Mouse (Mus musculus): ENCODE results near the gene Anpep.

Gene Anpep

GRCm38 (mm10) chr7:79866294-79867000 is 5.6 kb upstream of the Anpep start:
- DNase-seq (ENCODE audit: low spot score in 2 of 2), result no peak

- no peak for DNase-seq (ENCODE audit: low spot score in 2 of 2)
These were observed 935 bp upstream of the Anpep start for GRCm38 (mm10) chr7:79861794-79862193.

GRCm38 (mm10) chr7:79858956-79859630 is 1.8 kb downstream of the Anpep start:
- no peak for DNase-seq (ENCODE audit: low spot score in 2 of 2)

GRCm38 (mm10) chr7:79858202-79858934 is 2.5 kb downstream of the Anpep start:
- no peak for DNase-seq (ENCODE audit: low spot score in 2 of 2)

- DNase-seq (ENCODE audit: low spot score in 2 of 2), result no peak
These were observed 4.6 kb downstream of the Anpep start for GRCm38 (mm10) chr7:79856305-79856704.

GRCm38 (mm10) chr7:79847456-79848451 is 13.1 kb downstream of the Anpep start:
- no peak for DNase-seq (ENCODE audit: low spot score in 2 of 2)

- no peak for DNase-seq (ENCODE audit: low spot score in 2 of 2)
These were observed 14.5 kb downstream of the Anpep start for GRCm38 (mm10) chr7:79846342-79846741.

GRCm38 (mm10) chr7:79844090-79844802 is 16.6 kb downstream of the Anpep start:
- DNase-seq (ENCODE audit: low spot score in 2 of 2), result no peak

- DNase-seq (ENCODE audit: low spot score in 2 of 2), result no peak
These were observed 18.7 kb downstream of the Anpep start for GRCm38 (mm10) chr7:79842163-79842562.

GRCm38 (mm10) chr7:79837247-79837646 is 23.6 kb downstream of the Anpep start:
- DNase-seq (ENCODE audit: low spot score in 2 of 2), result no peak

GRCm38 (mm10) chr7:79835196-79835595 is 25.7 kb downstream of the Anpep start:
- DNase-seq (ENCODE audit: low spot score in 2 of 2), result no peak

- no peak for DNase-seq (ENCODE audit: low spot score in 2 of 2)
These were observed 27.9 kb downstream of the Anpep start for GRCm38 (mm10) chr7:79832980-79833379.

GRCm38 (mm10) chr7:79831585-79831984 is 29.3 kb downstream of the Anpep start:
- no peak for DNase-seq (ENCODE audit: low spot score in 2 of 2)

- no peak for DNase-seq (ENCODE audit: low spot score in 2 of 2)
These were observed 29.7 kb downstream of the Anpep start for GRCm38 (mm10) chr7:79831145-79831544.

- no peak for DNase-seq (ENCODE audit: low spot score in 2 of 2)
These were observed 32.5 kb downstream of the Anpep start for GRCm38 (mm10) chr7:79828341-79828740.

- no peak for DNase-seq (ENCODE audit: low spot score in 2 of 2)
These were observed 38.7 kb downstream of the Anpep start for GRCm38 (mm10) chr7:79822092-79822695.

GRCm38 (mm10) chr7:79819996-79820395 is 40.9 kb downstream of the Anpep start:
- DNase-seq (ENCODE audit: low spot score in 2 of 2), result no peak

GRCm38 (mm10) chr7:79819515-79819914 is 41.3 kb downstream of the Anpep start:
- DNase-seq (ENCODE audit: low spot score in 2 of 2), result no peak

GRCm38 (mm10) chr7:79818321-79818720 is 42.5 kb downstream of the Anpep start:
- no peak for DNase-seq (ENCODE audit: low spot score in 2 of 2)

- DNase-seq (ENCODE audit: low spot score in 2 of 2), result no peak
These were observed 47.5 kb downstream of the Anpep start for GRCm38 (mm10) chr7:79813409-79813808.

Data from frontal cortex, postnatal 10 days (tissue).